Mouse (Mus musculus): ENCODE results near the gene B3galnt1. TPM values are rescaled to one million over a fixed set of nuclear protein-coding genes. Genes with fewer than 3 reads are reported as not detected.
"Not testable (repeated sequence)": the region's sequence is repeated elsewhere in the genome, so short reads cannot be mapped to it uniquely, and the experiment has no call there.

Gene B3galnt1
- polyA plus RNA-seq, 1 experiment: not detected

GRCm38 (mm10) chr3:69576715-69577114, 22.0 kb downstream of the B3galnt1 start:
- Histone ChIP-seq H3K27me3 (ENCODE audit: control insufficient read depth) (no peaks in the 10 kb centered on the region), H3K9me3 (ENCODE audit: control insufficient read depth, low read length) (no peaks in the 10 kb centered on the region), H3K4me3 (replicated peaks) (no peak overlapping the region), H3K36me3 (ENCODE audit: control insufficient read depth) (no peaks in the 10 kb centered on the region), H3K4me1 (ENCODE audit: control insufficient read depth) (no peaks in the 10 kb centered on the region)
- no peak for TF ChIP-seq TAL1 (IDR thresholded peaks at IDR 0.05; ENCODE audit: low read length)

GRCm38 (mm10) chr3:69575577-69575976, 23.2 kb downstream of the B3galnt1 start:
- TF ChIP-seq GATA1 (IDR thresholded peaks at IDR 0.05; ENCODE audit: low read length) (no peak), TAL1 (IDR thresholded peaks at IDR 0.05; ENCODE audit: low read length) (no peak)
- Histone ChIP-seq H3K4me1 (ENCODE audit: control insufficient read depth) (no peaks in the 10 kb centered on the region), H3K9me3 (ENCODE audit: control insufficient read depth, low read length) (no peaks in the 10 kb centered on the region)

GRCm38 (mm10) chr3:69572561-69572960, 26.2 kb downstream of the B3galnt1 start:
- Histone ChIP-seq H3K4me3 (replicated peaks) (no peak overlapping the region), H3K36me3 (ENCODE audit: control insufficient read depth) (no peaks in the 10 kb centered on the region), H3K27me3 (ENCODE audit: control insufficient read depth) (no peaks in the 10 kb centered on the region), H3K4me1 (ENCODE audit: control insufficient read depth) (no peaks in the 10 kb centered on the region), H3K9me3 (ENCODE audit: control insufficient read depth, low read length) (no peaks in the 10 kb centered on the region)
- TF ChIP-seq GATA1 (IDR thresholded peaks at IDR 0.05; ENCODE audit: low read length): no peak
- TF ChIP-seq TAL1 (IDR thresholded peaks at IDR 0.05; ENCODE audit: low read length): no peak

More at GRCm38 (mm10) chr3:69575577-69575976, 23.2 kb downstream of the B3galnt1 start:
- Histone ChIP-seq H3K4me3 (replicated peaks) (no peak overlapping the region), H3K36me3 (ENCODE audit: control insufficient read depth) (no peaks in the 10 kb centered on the region), H3K27me3 (ENCODE audit: control insufficient read depth) (no peaks in the 10 kb centered on the region)

- H3K4me3 ChIP-seq (replicated peaks); H3K9me3 ChIP-seq (ENCODE audit: control insufficient read depth, low read length); H3K4me1 ChIP-seq (ENCODE audit: control insufficient read depth); H3K36me3 ChIP-seq (ENCODE audit: control insufficient read depth); H3K27me3 ChIP-seq (ENCODE audit: control insufficient read depth): not testable (repeated sequence)
Measured at GRCm38 (mm10) chr3:69565586-69565985, 33.2 kb downstream of the B3galnt1 start.

- no peak for TF ChIP-seq TAL1 (IDR thresholded peaks at IDR 0.05; ENCODE audit: low read length)
- no peak for TF ChIP-seq GATA1 (IDR thresholded peaks at IDR 0.05; ENCODE audit: low read length)
- H3K27me3 ChIP-seq (ENCODE audit: control insufficient read depth): no peaks in the 10 kb centered on the region
- no peak overlapping the region for H3K4me3 ChIP-seq (replicated peaks)
- no peaks in the 10 kb centered on the region for H3K36me3 ChIP-seq (ENCODE audit: control insufficient read depth)
- no peaks in the 10 kb centered on the region for H3K4me1 ChIP-seq (ENCODE audit: control insufficient read depth)
- no peaks in the 10 kb centered on the region for H3K9me3 ChIP-seq (ENCODE audit: control insufficient read depth, low read length)
Measured at GRCm38 (mm10) chr3:69563406-69563805, 35.4 kb downstream of the B3galnt1 start.

GRCm38 (mm10) chr3:69561686-69562085, 37.1 kb downstream of the B3galnt1 start:
- no peaks in the 10 kb centered on the region for H3K27me3 ChIP-seq (ENCODE audit: control insufficient read depth)
- no peaks in the 10 kb centered on the region for H3K4me1 ChIP-seq (ENCODE audit: control insufficient read depth)
- TF ChIP-seq GATA1 (IDR thresholded peaks at IDR 0.05; ENCODE audit: low read length): no peak
- no peak for TF ChIP-seq TAL1 (IDR thresholded peaks at IDR 0.05; ENCODE audit: low read length)
- H3K36me3 ChIP-seq (ENCODE audit: control insufficient read depth): no peaks in the 10 kb centered on the region
- no peak overlapping the region for H3K4me3 ChIP-seq (replicated peaks)
- H3K9me3 ChIP-seq (ENCODE audit: control insufficient read depth, low read length): no peaks in the 10 kb centered on the region

GRCm38 (mm10) chr3:69559975-69560330, 38.8 kb downstream of the B3galnt1 start:
- Histone ChIP-seq H3K4me3 (replicated peaks) (no peak overlapping the region), H3K9me3 (ENCODE audit: control insufficient read depth, low read length) (no peaks in the 10 kb centered on the region), H3K27me3 (ENCODE audit: control insufficient read depth) (no peaks in the 10 kb centered on the region), H3K36me3 (ENCODE audit: control insufficient read depth) (no peaks in the 10 kb centered on the region), H3K4me1 (ENCODE audit: control insufficient read depth) (no peaks in the 10 kb centered on the region)
- TF ChIP-seq GATA1 (IDR thresholded peaks at IDR 0.05; ENCODE audit: low read length) (no peak), TAL1 (IDR thresholded peaks at IDR 0.05; ENCODE audit: low read length) (no peak)

GRCm38 (mm10) chr3:69559316-69559974, 39.3 kb downstream of the B3galnt1 start:
- TF ChIP-seq TAL1 (IDR thresholded peaks at IDR 0.05; ENCODE audit: low read length) (no peak), GATA1 (IDR thresholded peaks at IDR 0.05; ENCODE audit: low read length) (no peak)
- Histone ChIP-seq H3K4me3 (replicated peaks) (no peak overlapping the region), H3K4me1 (ENCODE audit: control insufficient read depth) (no peaks in the 10 kb centered on the region)

GRCm38 (mm10) chr3:69556092-69556778, 42.5 kb downstream of the B3galnt1 start:
- Histone ChIP-seq H3K4me3 (replicated peaks) (no peak overlapping the region), H3K4me1 (ENCODE audit: control insufficient read depth) (no peaks in the 10 kb centered on the region), H3K9me3 (ENCODE audit: control insufficient read depth, low read length) (no peaks in the 10 kb centered on the region), H3K27me3 (ENCODE audit: control insufficient read depth) (no peaks in the 10 kb centered on the region), H3K36me3 (ENCODE audit: control insufficient read depth) (peaks cover 12% of the 10 kb centered on the region)
- TF ChIP-seq TAL1 (IDR thresholded peaks at IDR 0.05; ENCODE audit: low read length): no peak
- TF ChIP-seq GATA1 (IDR thresholded peaks at IDR 0.05; ENCODE audit: low read length): no peak

More at GRCm38 (mm10) chr3:69559316-69559974, 39.3 kb downstream of the B3galnt1 start:
- no peaks in the 10 kb centered on the region for H3K9me3 ChIP-seq (ENCODE audit: control insufficient read depth, low read length)
- no peaks in the 10 kb centered on the region; the same call in 1 of the 2 replicates for H3K36me3 ChIP-seq (ENCODE audit: control insufficient read depth)
- no peaks in the 10 kb centered on the region for H3K27me3 ChIP-seq (ENCODE audit: control insufficient read depth)
